Mouse (Mus musculus): ENCODE measurements at regions not wholly inside any gene's neighbourhood (a gene's known extent, or its start where the extent isn't known, plus 50 kb on each side); places are given as distances from the start of the nearest gene placed in this dataset.

GRCm38 (mm10) chr8:7954851-7955250, 706.2 kb downstream of the Efnb2 start:
- ATAC-seq (replicated peaks; ENCODE audit: low read depth, poor library complexity, severe bottlenecking): no peak

- ATAC-seq (replicated peaks; ENCODE audit: low read depth, poor library complexity, severe bottlenecking): no peak
Measured at GRCm38 (mm10) chr8:7945966-7946775, 714.9 kb downstream of the Efnb2 start.

- ATAC-seq (replicated peaks; ENCODE audit: low read depth, poor library complexity, severe bottlenecking): no peak
Measured at GRCm38 (mm10) chr8:7936596-7936995, 724.4 kb downstream of the Efnb2 start.

GRCm38 (mm10) chr8:7919416-7919815, 741.6 kb downstream of the Efnb2 start:
- ATAC-seq (replicated peaks; ENCODE audit: low read depth, poor library complexity, severe bottlenecking): no peak

DNA sequence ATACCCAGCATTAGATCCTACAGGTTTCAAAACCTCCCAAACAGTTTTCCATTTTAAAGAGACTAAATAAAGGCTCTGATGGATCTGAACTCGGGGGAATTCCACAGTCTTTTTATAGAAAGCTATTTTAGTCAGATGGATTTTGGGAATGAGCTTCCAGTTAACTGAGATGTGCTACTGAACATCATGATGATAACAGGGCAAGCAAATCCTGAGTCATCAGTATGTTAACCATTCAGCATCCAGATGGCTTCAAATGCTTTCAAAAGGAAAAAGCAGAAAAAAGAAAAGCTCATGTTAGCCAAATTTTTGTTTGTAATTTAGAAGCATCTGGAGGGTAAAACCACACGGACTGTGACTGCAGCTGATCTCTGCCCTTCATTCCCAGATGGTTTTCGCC, 766.7 kb downstream of the Efnb2 start:
- ATAC-seq (replicated peaks; ENCODE audit: low read depth, poor library complexity, severe bottlenecking): no peak

- no peak for ATAC-seq (replicated peaks; ENCODE audit: low read depth, poor library complexity, severe bottlenecking)
Measured at GRCm38 (mm10) chr8:7853169-7853568, 807.9 kb downstream of the Efnb2 start.

DNA sequence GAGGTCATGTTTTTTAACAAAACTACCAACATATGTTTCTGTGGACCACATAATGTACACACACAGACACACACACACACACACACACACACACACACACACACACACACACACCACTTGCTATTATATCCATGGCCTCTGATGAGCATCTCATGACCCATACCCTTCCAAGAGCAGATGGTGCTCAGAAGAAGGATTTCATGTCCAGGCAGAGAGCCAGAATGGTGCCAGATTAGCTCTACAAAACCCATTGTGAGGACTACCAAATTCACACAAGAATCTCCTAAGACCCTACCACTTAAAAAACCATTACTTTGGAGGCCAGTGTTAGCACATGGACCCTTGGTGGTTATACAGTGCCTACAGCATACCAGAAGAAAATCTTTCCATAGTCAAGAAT, 810.5 kb downstream of the Efnb2 start:
- ATAC-seq (replicated peaks; ENCODE audit: low read depth, poor library complexity, severe bottlenecking): no peak

GRCm38 (mm10) chr8:7831948-7832347, 829.1 kb downstream of the Efnb2 start:
- no peak for ATAC-seq (replicated peaks; ENCODE audit: low read depth, poor library complexity, severe bottlenecking)

GRCm38 (mm10) chr8:7827811-7828210, 833.2 kb downstream of the Efnb2 start:
- ATAC-seq (replicated peaks; ENCODE audit: low read depth, poor library complexity, severe bottlenecking): no peak

DNA sequence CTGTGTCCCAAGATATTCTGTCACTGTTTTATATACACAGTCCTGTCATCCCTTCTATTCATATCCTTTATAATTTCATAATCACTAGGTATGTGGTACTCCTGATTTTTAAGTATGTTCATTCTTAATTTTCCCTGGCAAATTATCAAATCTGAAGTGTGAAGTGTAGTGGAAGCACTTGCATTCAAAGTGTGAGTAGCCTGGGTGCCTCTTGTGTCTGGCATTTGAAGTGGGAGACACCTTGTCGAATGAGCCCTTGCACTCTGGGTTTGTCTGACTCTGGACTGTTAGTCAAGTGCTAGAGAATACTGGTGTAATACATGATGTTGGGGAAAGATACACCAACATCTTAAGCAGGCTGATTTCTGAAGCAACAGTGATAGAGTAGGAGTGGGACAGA, 852.6 kb downstream of the Efnb2 start:
- no peak for ATAC-seq (replicated peaks; ENCODE audit: low read depth, poor library complexity, severe bottlenecking)

DNA sequence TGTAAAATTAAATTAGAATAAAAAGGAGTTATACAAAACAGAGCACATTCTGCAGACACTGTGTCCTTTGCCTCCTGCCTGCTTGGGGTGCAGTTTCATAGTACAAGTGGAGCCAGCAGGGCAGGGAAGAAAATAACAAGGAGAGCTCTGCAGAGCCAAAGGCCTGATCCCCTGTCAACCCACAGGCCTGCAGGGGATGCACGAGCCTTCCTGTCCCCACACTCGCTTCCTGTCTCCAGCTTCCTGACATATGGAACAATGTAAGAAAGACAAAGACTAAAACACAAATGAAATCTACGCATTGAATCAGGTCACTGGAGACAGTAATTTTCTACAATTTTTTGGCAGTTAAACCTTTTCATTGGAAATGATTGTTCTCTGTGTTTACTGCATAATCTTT, 861.8 kb downstream of the Efnb2 start:
- no peak for ATAC-seq (replicated peaks; ENCODE audit: low read depth, poor library complexity, severe bottlenecking)

GRCm38 (mm10) chr8:7796156-7796555, 864.9 kb downstream of the Efnb2 start:
- ATAC-seq (replicated peaks; ENCODE audit: low read depth, poor library complexity, severe bottlenecking): no peak

GRCm38 (mm10) chr8:7763820-7764219, 897.2 kb downstream of the Efnb2 start:
- no peak for ATAC-seq (replicated peaks; ENCODE audit: low read depth, poor library complexity, severe bottlenecking)

- ATAC-seq (replicated peaks; ENCODE audit: low read depth, poor library complexity, severe bottlenecking): no peak
Measured at GRCm38 (mm10) chr8:7760987-7761386, 900.1 kb downstream of the Efnb2 start.

GRCm38 (mm10) chr8:7732726-7733125, 928.3 kb downstream of the Efnb2 start:
- no peak for ATAC-seq (replicated peaks; ENCODE audit: low read depth, poor library complexity, severe bottlenecking)

- no peak for ATAC-seq (replicated peaks; ENCODE audit: low read depth, poor library complexity, severe bottlenecking)
Measured at GRCm38 (mm10) chr8:7721880-7722279, 939.2 kb downstream of the Efnb2 start.

DNA sequence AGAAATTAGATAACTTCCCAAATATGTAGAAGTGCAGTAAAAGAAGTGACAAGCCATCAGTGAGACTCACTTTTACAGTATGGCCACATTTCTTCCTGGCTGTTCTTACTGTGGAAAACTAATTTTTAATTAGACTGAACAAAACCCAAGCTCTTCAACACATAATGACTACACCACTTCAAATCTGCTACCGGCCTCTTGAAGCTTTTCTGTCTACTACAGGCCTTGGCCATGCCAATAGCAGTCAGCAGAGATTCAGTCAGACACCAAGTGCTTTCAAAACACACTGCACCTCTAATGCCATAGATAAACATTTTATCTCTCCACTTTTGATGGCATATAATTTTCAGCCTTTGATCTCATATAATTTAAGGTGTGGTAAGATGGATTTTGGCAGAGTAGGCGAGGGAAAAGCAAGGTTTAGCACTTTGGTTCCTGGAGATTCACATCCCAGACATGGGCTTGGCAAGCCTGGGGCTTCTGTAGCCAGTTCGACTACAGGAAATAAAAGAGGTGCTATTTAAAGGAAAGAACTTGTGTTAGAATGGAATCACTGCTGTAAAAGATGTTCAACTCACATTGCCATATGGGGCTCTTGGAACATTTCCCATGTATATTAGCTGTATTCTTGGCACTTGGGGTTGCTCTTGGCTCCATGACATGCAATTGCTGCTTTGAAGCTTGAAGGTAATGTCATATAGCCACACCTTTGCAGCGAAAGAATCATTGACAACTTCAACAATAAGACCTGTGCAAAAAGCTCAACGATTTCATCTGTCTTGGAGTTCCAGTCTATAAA, 941.9 kb downstream of the Efnb2 start:
- ATAC-seq (replicated peaks; ENCODE audit: low read depth, poor library complexity, severe bottlenecking): no peak

DNA sequence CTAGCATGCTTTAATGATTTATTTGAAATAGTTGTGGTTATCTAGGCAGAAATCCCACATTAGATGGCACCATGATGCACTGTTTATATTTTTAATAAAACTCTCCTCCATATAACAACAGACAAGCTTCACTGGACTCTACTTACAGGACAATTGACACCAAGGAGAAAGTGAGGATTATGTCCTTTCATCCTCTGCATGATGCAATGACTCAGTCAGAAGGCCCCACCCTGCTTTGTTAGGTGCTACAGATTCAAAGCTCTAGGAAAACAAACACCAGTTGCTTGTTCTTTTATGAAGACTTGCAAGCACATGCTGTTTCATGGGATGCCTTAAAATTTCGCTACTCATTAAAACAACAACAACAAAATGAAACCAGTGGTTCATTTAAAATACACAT, 950.3 kb downstream of the Efnb2 start:
- ATAC-seq (replicated peaks; ENCODE audit: low read depth, poor library complexity, severe bottlenecking): no peak

DNA sequence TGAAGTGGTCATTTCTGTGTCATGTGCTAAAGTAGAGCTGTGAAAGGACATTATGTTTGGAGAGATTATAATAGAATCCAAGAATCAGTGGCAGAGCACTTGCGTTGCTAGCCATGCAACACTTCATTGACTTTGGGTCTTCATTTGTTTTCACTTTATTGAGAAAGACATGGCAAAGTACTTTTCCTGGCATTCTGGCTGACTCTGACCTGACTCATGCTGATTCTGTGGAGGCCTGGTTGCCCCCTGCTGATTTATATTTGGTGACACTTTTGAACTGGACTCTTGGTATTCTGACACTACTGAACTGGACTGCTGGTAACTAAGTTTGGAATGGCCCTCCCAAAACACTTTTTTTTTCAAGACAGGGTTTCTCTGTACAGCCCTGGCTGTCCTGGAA, 951.6 kb downstream of the Efnb2 start:
- ATAC-seq (replicated peaks; ENCODE audit: low read depth, poor library complexity, severe bottlenecking): no peak

DNA sequence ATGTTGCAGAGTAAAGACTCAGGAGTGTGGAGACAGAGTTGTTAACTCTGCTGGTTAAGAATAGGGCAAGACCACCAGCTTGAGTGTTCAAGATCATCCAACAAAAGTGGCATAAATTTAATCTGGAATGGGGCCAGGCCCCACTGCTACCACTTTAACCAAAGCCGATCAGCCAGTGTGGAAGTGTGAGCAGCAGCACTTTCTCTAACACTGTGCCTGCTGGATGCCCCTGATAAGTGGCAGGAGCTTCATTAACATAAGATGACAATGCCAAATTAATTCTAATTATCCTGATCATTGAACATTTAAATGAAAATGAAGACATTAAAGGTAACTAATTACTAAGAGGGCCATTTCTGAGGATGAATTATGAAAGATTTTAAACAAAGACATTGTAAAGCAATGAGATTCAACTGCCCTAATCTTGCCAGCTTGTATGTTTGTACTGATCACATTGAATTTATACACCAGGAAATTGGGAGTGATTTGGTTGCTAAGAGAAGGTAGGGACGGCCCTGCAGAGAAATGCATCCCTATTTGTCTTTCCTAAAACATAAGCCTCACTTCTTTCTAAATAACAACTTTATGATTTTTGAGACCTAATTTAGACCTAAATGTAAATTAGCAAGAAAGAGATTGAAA, 969.6 kb downstream of the Efnb2 start:
- ATAC-seq (replicated peaks; ENCODE audit: low read depth, poor library complexity, severe bottlenecking): no peak

GRCm38 (mm10) chr8:7653804-7654203, 1007.2 kb downstream of the Efnb2 start:
- no peak for ATAC-seq (replicated peaks; ENCODE audit: low read depth, poor library complexity, severe bottlenecking)

All from common myeloid progenitor, adult 5-6 weeks (primary cell).